Mouse (Mus musculus) right cerebral cortex, adult 2 months (tissue): ENCODE results near the gene Sin3a.

Experiments
- DNase-seq, 2 experiments: peaks; one replicate each; pipeline ENCODE4 v3.0.0; 2021 to 2022; ENCODE audit warnings: low spot score in 2 of 2

The Sin3a gene

GRCm38 (mm10) chr9:57071801-57072351 lies at the start of gene Sin3a:
Sin3a (plus strand) TSS chr9:57072040.
- DNase-seq, result peak; percentile 65 to 76

DNA sequence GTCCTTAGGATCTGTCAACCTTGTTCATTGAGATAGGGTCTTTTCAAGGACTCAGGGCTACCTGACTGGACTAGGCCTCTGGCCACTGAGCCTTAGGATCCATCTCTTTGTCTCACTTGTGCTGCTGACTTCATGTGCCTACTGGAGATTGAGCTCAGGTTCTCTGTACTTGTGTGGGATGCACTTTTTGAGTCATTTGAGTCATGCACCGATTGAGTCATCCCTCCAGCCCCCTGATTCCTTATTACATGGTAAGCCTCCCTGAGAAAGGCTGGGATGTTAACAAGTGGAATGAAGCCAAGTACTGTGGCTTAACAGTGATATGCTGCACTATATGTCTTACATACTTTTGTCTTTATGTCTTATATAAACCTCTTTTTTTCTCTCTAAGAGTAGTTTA lies 40.1 kb upstream of the Sin3a start:
- peak; percentile 58 to 64 for DNase-seq

- DNase-seq, result peak; percentile 65 to 73
These were observed 15.6 kb upstream of the Sin3a start for GRCm38 (mm10) chr9:57056237-57056636.

DNA sequence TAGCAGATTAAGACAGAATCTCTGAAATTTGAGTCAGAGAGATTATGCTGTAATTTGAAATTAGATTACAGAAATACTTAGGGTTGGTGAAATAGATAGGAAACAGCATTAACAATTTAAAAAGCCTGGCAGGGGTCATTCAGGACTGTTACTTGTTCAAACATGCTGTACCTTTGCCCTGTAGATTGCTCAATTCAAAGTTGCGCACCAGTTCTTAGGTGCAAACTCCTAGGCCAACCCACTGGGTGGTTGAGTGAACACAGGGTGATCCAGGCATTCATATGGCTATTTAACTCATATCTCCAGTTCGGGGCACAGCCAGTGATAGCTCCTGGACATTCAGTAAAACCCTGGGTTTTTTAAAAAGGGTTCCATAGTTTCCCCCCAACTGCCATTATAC lies 7.7 kb upstream of the Sin3a start:
- DNase-seq, result no peak

GRCm38 (mm10) chr9:57068266-57068665 lies 3.6 kb upstream of the Sin3a start:
- DNase-seq, result no peak

- no peak for DNase-seq
These were observed 1.6 kb upstream of the Sin3a start for GRCm38 (mm10) chr9:57070262-57070661.

- DNase-seq, result no peak
These were observed 867 bp upstream of the Sin3a start for GRCm38 (mm10) chr9:57070800-57071545.

GRCm38 (mm10) chr9:57072526-57072988 lies 717 bp downstream of the Sin3a start:
- peak in 1 of 2 experiments; percentile 12 for DNase-seq

- DNase-seq, result peak; percentile 94 to 96
These were observed 1.3 kb downstream of the Sin3a start for GRCm38 (mm10) chr9:57072989-57073789.

- no peak for DNase-seq
These were observed 1.9 kb downstream of the Sin3a start for GRCm38 (mm10) chr9:57073790-57074094.

DNA sequence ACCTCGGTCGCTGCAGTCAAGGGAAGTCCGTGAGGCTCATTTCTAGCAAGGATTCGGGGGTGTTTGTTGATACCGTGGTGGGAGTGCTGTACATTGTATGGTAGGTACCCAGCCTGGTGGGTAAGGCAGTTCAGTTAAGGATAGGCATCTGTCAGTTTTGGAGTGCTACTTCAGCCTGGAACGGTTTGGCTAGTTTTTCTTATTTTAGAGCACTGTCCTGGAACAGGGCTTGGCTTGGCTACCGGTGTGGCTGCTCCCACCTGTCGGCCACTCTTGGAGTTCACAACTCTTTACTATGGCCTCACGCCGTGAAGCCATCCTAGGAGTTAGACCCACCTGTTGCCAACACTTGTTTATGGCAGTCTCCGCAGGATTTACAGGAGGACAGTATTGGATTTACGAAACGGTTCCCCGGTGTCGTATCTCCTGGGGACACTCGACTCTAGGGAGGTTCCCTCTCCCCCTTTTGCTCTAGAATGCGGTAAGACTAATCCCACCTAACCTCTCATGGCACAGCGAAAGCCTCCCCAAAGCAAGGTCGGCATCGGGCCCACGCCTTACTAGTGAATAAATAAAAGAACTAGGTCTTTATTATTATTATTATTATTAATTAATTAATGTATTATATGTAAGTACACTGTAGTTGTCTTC lies 2.5 kb downstream of the Sin3a start:
- DNase-seq, result peak in 1 of 2 experiments; percentile 9

GRCm38 (mm10) chr9:57074822-57075603 lies 3.2 kb downstream of the Sin3a start:
- DNase-seq, result peak in 1 of 2 experiments; percentile 58

DNA sequence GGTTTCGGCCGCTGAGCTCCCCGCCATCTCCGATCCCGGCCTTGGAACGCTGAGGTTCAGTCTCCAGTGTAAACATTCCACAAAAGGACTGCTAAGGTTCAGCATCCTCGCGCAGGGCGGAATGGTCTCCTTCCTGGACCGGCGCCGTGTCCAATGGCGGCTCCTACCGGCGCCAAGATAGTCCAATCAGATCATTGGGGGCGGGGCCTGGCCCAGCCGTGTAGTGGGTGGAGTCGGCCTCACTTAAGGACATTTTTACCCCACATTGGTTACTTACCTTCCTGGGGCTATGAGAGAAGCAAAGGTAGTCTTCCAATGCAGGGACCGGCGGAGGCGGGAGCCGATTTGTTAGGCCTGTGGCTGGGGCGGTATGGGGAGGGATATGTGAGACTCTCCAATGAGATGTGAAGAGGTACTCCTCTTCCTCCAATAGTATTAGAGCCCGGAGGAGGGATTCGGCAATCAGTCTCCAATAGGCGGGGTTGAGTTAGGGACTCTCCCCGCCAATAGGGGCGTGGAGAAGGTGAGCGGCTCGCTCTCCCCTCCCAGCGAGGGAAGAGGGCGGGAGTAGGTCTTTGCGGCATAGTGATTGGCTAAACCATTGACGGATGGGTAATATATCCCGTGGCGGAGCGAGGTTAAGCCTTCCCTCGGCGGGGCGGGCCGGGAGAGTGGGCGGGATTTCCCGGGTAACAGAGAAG lies 4.0 kb downstream of the Sin3a start:
- peak; percentile 98 to 99 for DNase-seq

- peak; percentile 83 to 87 for DNase-seq
These were observed 5.1 kb downstream of the Sin3a start for GRCm38 (mm10) chr9:57076701-57077660.

- DNase-seq, result no peak
These were observed 10.4 kb downstream of the Sin3a start for GRCm38 (mm10) chr9:57082236-57082635.

DNA sequence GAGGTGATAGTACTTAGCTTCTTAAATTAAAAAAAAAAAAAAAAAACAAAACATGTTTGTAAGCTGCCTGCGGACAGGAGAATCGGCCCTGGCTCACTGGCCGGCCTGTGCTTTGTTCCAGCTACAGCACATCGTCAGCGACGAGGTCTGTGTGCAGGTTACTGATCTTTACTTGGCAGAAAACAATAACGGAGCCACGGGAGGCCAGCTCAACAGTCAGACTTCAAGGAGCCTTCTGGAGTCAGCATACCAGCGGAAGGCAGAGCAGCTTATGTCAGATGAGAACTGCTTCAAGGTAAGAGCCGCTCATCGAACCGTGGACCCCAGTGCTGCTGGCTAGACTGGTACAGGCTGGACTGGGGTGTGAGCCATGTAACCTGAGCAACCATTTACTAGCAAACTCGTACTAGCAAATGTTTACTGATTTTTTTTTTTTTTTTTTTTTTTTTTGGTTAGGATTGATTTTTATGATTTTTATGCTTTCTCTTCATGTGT lies 45.5 kb downstream of the Sin3a start:
- no peak for DNase-seq

DNA sequence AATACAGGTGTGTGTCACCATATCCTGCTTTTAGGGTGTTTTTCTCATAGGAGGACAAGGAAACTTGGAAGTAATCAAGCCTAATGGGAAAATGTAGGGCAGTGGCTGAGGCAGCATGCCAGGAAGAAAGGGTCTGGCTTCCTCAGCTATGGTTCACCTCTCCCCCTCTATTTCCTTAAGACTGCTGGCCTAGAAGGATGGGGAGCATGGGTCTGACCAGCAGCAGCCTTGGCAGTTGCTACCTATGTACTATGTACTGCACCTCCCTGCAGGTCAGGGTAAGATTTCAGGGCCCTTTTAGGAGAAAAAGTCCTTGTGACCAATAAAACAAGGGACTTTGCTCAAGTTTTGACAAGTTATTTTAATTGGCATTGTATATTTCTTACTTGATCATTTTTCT lies 57.8 kb downstream of the Sin3a start:
- DNase-seq, result no peak

GRCm38 (mm10) chr9:57130577-57131433 lies 59.0 kb downstream of the Sin3a start, which contains the start of gene Man2c1:
Man2c1 (plus strand) TSS chr9:57130690.
- peak; percentile 93 to 96 for DNase-seq
